ENCODE assay signal across 25 mouse cellular contexts in the genomic region with DNA sequence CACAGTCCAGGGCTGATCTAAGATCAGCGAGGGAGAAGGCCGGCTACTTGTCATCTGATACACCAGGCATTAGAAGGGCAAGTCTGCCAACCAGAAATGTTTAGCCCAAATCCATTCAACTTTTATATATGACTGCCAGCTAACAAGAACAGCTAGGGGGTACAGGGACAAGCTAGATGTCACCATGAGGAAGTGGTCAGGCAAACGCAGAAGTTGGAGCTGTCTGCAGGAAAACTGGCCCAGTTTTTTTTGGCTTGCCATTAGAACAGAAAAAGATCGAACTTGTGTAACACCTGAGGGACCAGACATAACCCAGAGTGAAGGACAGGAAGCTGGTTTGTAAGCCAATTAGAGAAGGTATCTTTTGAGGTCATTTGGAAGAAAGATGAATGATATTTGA. TPM values are rescaled to one million over a fixed set of nuclear protein-coding genes. Genes with fewer than 3 reads are reported as not detected.
DNase-seq lines count a peak whose midpoint lies in the region; ATAC-seq lines count a peak whose summit lies in the region.
"Had no signal": no experiment of that assay in that cellular context is flagged by ENCODE, and none has a peak within 500 bp of the region (broad histone marks: within the 10 kb centered on the region; RNA-seq: fewer than 3 reads in every experiment).

No protein-coding gene starts in this region.

- H3K9ac ChIP-seq in hindbrain, embryonic 16.5 days (ENCODE audit: low read depth, low read length), result no peak overlapping the region
- H3K9ac ChIP-seq: embryonic facial prominence, embryonic 13.5 days; embryonic facial prominence, embryonic 15.5 days; forebrain, embryonic 12.5 days had no signal

- no peaks in the 10 kb centered on the region for H3K36me3 ChIP-seq in heart, embryonic 10.5 days
- H3K36me3 ChIP-seq in hindbrain, embryonic 16.5 days (ENCODE audit: control insufficient read depth, insufficient read depth, low read length), result no peaks in the 10 kb centered on the region
- H3K36me3 ChIP-seq: embryonic facial prominence, embryonic 13.5 days; embryonic facial prominence, embryonic 15.5 days; forebrain, embryonic 10.5 days; forebrain, embryonic 12.5 days had no signal

- peaks cover 9% of the 10 kb centered on the region for H3K4me1 ChIP-seq in heart, embryonic 10.5 days
- no peaks in the 10 kb centered on the region; the same call in 1 of the 2 replicates for H3K4me1 ChIP-seq in hindbrain, embryonic 16.5 days (ENCODE audit: control insufficient read depth, insufficient read depth, low read depth, low read length)
- H3K4me1 ChIP-seq: embryonic facial prominence, embryonic 13.5 days; forebrain, embryonic 12.5 days had no signal

- no peaks in the 10 kb centered on the region for H3K9me3 ChIP-seq in heart, embryonic 10.5 days
- H3K9me3 ChIP-seq in hindbrain, embryonic 16.5 days (ENCODE audit: control insufficient read depth, low read length), result no peaks in the 10 kb centered on the region
- H3K9me3 ChIP-seq: embryonic facial prominence, embryonic 13.5 days; embryonic facial prominence, embryonic 15.5 days; forebrain, embryonic 10.5 days; forebrain, embryonic 12.5 days had no signal

- no peak overlapping the region for H3K4me2 ChIP-seq in hindbrain, embryonic 16.5 days (ENCODE audit: low read length)
- H3K4me2 ChIP-seq: embryonic facial prominence, embryonic 13.5 days; embryonic facial prominence, embryonic 15.5 days; forebrain, embryonic 12.5 days had no signal

- H3K27me3 ChIP-seq in heart, embryonic 10.5 days (ENCODE audit: insufficient read depth, poor library complexity, severe bottlenecking), result 0 out of 2 replicates have a peak, but pooled peaks cover 5% of the 10 kb centered on the region
- no peaks in the 10 kb centered on the region for H3K27me3 ChIP-seq in hindbrain, embryonic 16.5 days (replicated peaks; ENCODE audit: control insufficient read depth, insufficient read depth, low read length)
- H3K27me3 ChIP-seq: embryonic facial prominence, embryonic 13.5 days; embryonic facial prominence, embryonic 15.5 days; forebrain, embryonic 12.5 days; Patski had no signal

- no peak overlapping the region for H3K27ac ChIP-seq in heart, embryonic 10.5 days
- no peak overlapping the region for H3K27ac ChIP-seq in hindbrain, embryonic 16.5 days (ENCODE audit: low read depth, low read length)
- H3K27ac ChIP-seq: embryonic facial prominence, embryonic 13.5 days; embryonic facial prominence, embryonic 15.5 days; forebrain, embryonic 10.5 days; forebrain, embryonic 12.5 days had no signal

- ATAC-seq in common myeloid progenitor, adult 5-6 weeks (replicated peaks; ENCODE audit: low read depth, poor library complexity, severe bottlenecking), result peak; percentile 63
- ATAC-seq in hematopoietic stem cell, adult 5-6 weeks (replicated peaks in 1 of 2; ENCODE audit: insufficient read depth in 1 of 2, low FRiP score in 2 of 2, low TSS enrichment in 1 of 2, low read depth in 1 of 2, poor library complexity in 2 of 2, severe bottlenecking in 2 of 2), result peak; percentile 53 to 69
- no peak for ATAC-seq in hindbrain, embryonic 16.5 days
- ATAC-seq: activated CD4-positive, CD25-positive, alpha-beta regulatory T cell, adult 4 months; forebrain, embryonic 14.5 days; forebrain, embryonic 16.5 days; Patski had no signal

- peak; percentile 31 for DNase-seq in heart, adult 11 months
- no peak for DNase-seq in heart, embryonic 10.5 days (ENCODE audit: low spot score)
- DNase-seq in right cerebral cortex, postnatal 14 days, result no peak
- no peak for DNase-seq in thymus, postnatal 25 days
- DNase-seq: adrenal gland, adult 8-10 months; adrenal gland, postnatal 14 days; adrenal gland, postnatal 36 days; cerebellum, adult 11-12 months; cerebellum, adult 2 months; cerebellum, adult 9-10 months; cerebellum, postnatal 10 days; cerebellum, postnatal 25 days; embryo, embryonic 11 days had no signal

- H3K4me3 ChIP-seq in heart, embryonic 10.5 days, result no peak overlapping the region
- H3K4me3 ChIP-seq in hindbrain, embryonic 16.5 days (ENCODE audit: low read length), result no peak overlapping the region
- H3K4me3 ChIP-seq: embryonic facial prominence, embryonic 13.5 days; embryonic facial prominence, embryonic 15.5 days; erythroblast, embryonic 14.5 days; forebrain, embryonic 10.5 days; forebrain, embryonic 12.5 days had no signal

- WGBS in heart, embryonic 10.5 days, result 81% methylated on average over 4 of the region's 4 CpGs
- WGBS in hindbrain, embryonic 16.5 days, result 86% methylated on average over 4 of the region's 4 CpGs

RNA-seq across cellular contexts. Expression of a gene that starts 30.2 kb away (rescaled TPM):
- 8.2 and 11.1 TPM in 2 replicates for polyA plus RNA-seq in heart, embryonic 10.5 days (2016; fragmentation: Nextera tagmentation; extraction: Ambion mirVana)
- total RNA-seq in common myeloid progenitor, adult 5-6 weeks (2017), result 0.87 and 3.0 TPM in 2 replicates
- 8.8 and 13.3 TPM in 2 replicates for total RNA-seq in hematopoietic stem cell, adult 5-6 weeks (2017)
- 43.0 and 47.1 TPM in 2 replicates for polyA plus RNA-seq in hindbrain, embryonic 16.5 days (2015; fragmentation: Nextera tagmentation; extraction: Ambion mirVana)
